Mouse (Mus musculus): ENCODE results near the gene Zfyve9.

DNA sequence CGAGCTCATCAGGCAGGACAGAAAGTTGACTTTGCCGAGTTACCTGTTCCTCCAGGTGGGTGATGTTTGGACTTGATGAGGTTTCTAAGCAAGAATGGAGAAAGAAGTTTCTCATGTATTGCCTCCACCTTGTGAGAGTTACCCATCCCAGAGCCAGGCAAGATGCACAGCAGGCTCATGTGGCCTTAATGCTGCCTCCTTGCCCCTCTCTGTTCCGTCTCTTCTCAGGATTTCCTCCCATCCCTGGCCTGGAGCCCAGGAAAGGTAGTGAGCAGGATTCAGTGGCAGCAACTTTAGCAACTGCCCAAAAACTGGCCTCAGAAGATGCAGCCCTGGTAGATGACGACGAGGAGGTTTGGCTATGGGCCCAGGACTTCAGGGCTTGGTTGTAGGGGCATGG, 153.5 kb downstream of the Zfyve9 start:
- no peak for TF ChIP-seq CTCF (IDR thresholded peaks at IDR 0.05)
- TF ChIP-seq POLR2A (IDR thresholded peaks at IDR 0.05; ENCODE audit: insufficient read depth, low read depth, low read length): no peak
